Mouse (Mus musculus) ES-E14 (cell line): Measurements from ENCODE around the gene Cog4. TPM values are rescaled to one million over a fixed set of nuclear protein-coding genes. Genes with fewer than 3 reads are reported as not detected.
A peak's percentile ranks its signal among the peaks of the same experiment; 100 is the strongest.

Experiments used
- DNase-seq: peaks from one replicate; pipeline ENCODE4 v3.0.0-alpha.2; 2013; ENCODE audit warnings: low read depth, low spot score
- H3K27ac ChIP-seq: 2 replicates; pipeline ENCODE4 v1.5.1; 2012; ENCODE audit warnings: low read depth, mild to moderate bottlenecking, low read length, moderate library complexity, mixed read lengths; ENCODE audit not compliant: poor library complexity, insufficient read depth, severe bottlenecking
- H3K36me3 ChIP-seq: 2 replicates; pipeline ENCODE4 v1.6.1; 2012; ENCODE audit warnings: mild to moderate bottlenecking, low read length, moderate library complexity, mixed read lengths; ENCODE audit not compliant: control insufficient read depth, poor library complexity, insufficient read depth, severe bottlenecking
- H3K4me1 ChIP-seq, 2 experiments: fragments of 150-350 bp in 1 of 2; sonication (generic) in 1 of 2; 2 replicates each; pipeline ENCODE4 v1.6.1; 2012; ENCODE audit warnings: low read length in 2 of 2, mild to moderate bottlenecking in 1 of 2, mixed read lengths in 1 of 2; ENCODE audit not compliant: control insufficient read depth in 2 of 2, insufficient read depth in 2 of 2, poor library complexity in 1 of 2
- H3K4me3 ChIP-seq, 2 experiments: fragments of 150-350 bp in 1 of 2; sonication (generic) in 1 of 2; 2 replicates each; pipeline ENCODE4 v1.5.1; 2012; ENCODE audit warnings: low read length in 2 of 2, low read depth in 1 of 2, mild to moderate bottlenecking in 1 of 2, mixed read lengths in 1 of 2; ENCODE audit not compliant: insufficient read depth in 1 of 2, poor library complexity in 1 of 2, severe bottlenecking in 1 of 2
- H3K9ac ChIP-seq: 2 replicates; pipeline ENCODE4 v1.6.1; 2012; ENCODE audit warnings: low read depth, mild to moderate bottlenecking, low read length, mixed read lengths; ENCODE audit not compliant: poor library complexity, insufficient read depth, severe bottlenecking
- H3K9me3 ChIP-seq: fragments of 150-350 bp; sonication (generic); 2 replicates; pipeline ENCODE4 v1.6.1; 2012; ENCODE audit warnings: low read depth, mild to moderate bottlenecking, low read length; ENCODE audit not compliant: control insufficient read depth, insufficient read depth
- CHD2 ChIP-seq: IDR thresholded peaks from 2 replicates; pipeline ENCODE4 v1.6.1; 2014; ENCODE audit warnings: mild to moderate bottlenecking, low read depth, low read length, inconsistent platforms
- HCFC1 ChIP-seq: IDR thresholded peaks from 2 replicates; pipeline ENCODE4 v1.6.1; 2012; ENCODE audit warnings: low read length, inconsistent platforms, borderline replicate concordance; ENCODE audit not compliant: insufficient read depth
- MAFK ChIP-seq: IDR thresholded peaks from 2 replicates; pipeline ENCODE4 v1.6.1; 2014; ENCODE audit warnings: mild to moderate bottlenecking, low read depth, low read length, inconsistent platforms; ENCODE audit not compliant: insufficient read depth
- ZC3H11A ChIP-seq: IDR thresholded peaks from 2 replicates; pipeline ENCODE4 v1.6.1; 2012; ENCODE audit warnings: low read depth, mild to moderate bottlenecking, inconsistent platforms, low read length, borderline replicate concordance
- ZNF384 ChIP-seq: IDR thresholded peaks from 2 replicates; pipeline ENCODE4 v1.6.1; 2012; ENCODE audit warnings: low read depth, low read length, inconsistent platforms
- in situ Hi-C, 2 experiments: fragments of 600-800 bp; cut with MboI; formaldehyde crosslinking; loops; one replicate each; pipeline ENCODE4 v1.15.1; 2025; ENCODE audit warnings: low sequenced_read_pairs in 2 of 2, inconsistent platforms in 1 of 2; ENCODE audit not compliant: unreplicated experiment in 2 of 2
- total RNA-seq: library from RNA; depleted of rRNA; stranded (reverse); fragments of 300-350 nt; gene quantifications from 2 replicates; pipeline ENCODE4 v1.2.3, GENCODE M21; 2012

Cog4 gene
- total RNA-seq, 1 experiment: 64.7 TPM

- no peaks in the 10 kb centered on the region; the same call in 1 of the 2 replicates for H3K9me3 ChIP-seq
- in situ Hi-C loops: loop anchor here in 1 of 2 experiments (25.0 kb wide), 1 partner anchor 455 kb away; no protein-coding TSS in a partner anchor
- DNase-seq: no peak
- H3K27ac ChIP-seq: no peak overlapping the region
- H3K4me1 ChIP-seq: no peaks in the 10 kb centered on the region; a peak in 1 of 4 replicates
- no peak overlapping the region for H3K4me3 ChIP-seq
- TF ChIP-seq ZNF384: no peak
- TF ChIP-seq MAFK: 0 out of 2 replicates have a peak, but pooled peaks have one; percentile 58
- H3K9ac ChIP-seq: no peak overlapping the region
- H3K36me3 ChIP-seq: peaks cover 63% of the 10 kb centered on the region
Measured at GRCm38 (mm10) chr8:110831956-110832355, 14.4 kb upstream of the Cog4 start.

DNA sequence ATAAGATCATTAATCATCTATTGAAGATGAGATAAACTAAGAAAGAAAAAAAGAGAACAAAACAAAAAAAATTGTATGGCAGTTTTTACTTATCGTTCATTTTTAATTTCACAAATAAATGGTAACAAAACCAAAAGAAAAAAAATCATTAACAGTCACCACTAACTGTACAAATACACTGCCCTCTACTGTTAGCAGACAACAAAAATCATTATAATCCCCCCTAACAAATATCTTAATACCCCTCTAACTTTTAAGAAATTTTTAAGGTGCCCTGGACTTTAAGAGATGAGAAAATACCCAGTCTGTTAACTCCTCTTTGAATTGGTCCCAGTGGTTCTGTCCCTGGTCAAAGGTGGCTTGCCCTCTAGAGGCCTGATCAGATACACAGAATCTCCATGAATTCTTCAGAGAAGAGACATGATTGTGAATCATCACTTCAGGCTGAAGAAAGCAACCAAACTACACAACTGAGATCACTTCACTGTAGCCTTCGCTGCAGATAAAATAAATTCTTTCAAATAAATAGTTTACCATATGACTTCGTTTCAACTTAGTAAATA lies 4.3 kb upstream of the Cog4 start:
- Histone ChIP-seq H3K4me3 (no peak overlapping the region), H3K27ac (no peak overlapping the region), H3K9me3 (no peaks in the 10 kb centered on the region), H3K36me3 (peaks cover 61% of the 10 kb centered on the region), H3K9ac (no peak overlapping the region), H3K4me1 (no peaks in the 10 kb centered on the region; a peak in 1 of 4 replicates)
- TF ChIP-seq MAFK: no peak
- no peak for TF ChIP-seq ZC3H11A
- no peak for TF ChIP-seq CHD2
- TF ChIP-seq HCFC1: no peak
- TF ChIP-seq ZNF384: no peak
- in situ Hi-C loops: loop anchor here (10.0 to 25.0 kb wide), 2 partner anchors 203 to 445 kb away; no protein-coding TSS in a partner anchor
- no peak for DNase-seq

- Histone ChIP-seq H3K4me3 (no peak overlapping the region), H3K4me1 (no peaks in the 10 kb centered on the region; a peak in 1 of 4 replicates), H3K9ac (no peak overlapping the region), H3K9me3 (no peaks in the 10 kb centered on the region), H3K36me3 (peaks cover 52% of the 10 kb centered on the region), H3K27ac (no peak overlapping the region)
- in situ Hi-C loops: loop anchor here (10.0 to 25.0 kb wide), 2 partner anchors 202 to 444 kb away; no protein-coding TSS in a partner anchor
- TF ChIP-seq HCFC1 (no peak), CHD2 (no peak), ZC3H11A (no peak), ZNF384 (no peak), MAFK (no peak)
- no peak for DNase-seq
Measured at GRCm38 (mm10) chr8:110843207-110843606, 3.2 kb upstream of the Cog4 start.

DNA sequence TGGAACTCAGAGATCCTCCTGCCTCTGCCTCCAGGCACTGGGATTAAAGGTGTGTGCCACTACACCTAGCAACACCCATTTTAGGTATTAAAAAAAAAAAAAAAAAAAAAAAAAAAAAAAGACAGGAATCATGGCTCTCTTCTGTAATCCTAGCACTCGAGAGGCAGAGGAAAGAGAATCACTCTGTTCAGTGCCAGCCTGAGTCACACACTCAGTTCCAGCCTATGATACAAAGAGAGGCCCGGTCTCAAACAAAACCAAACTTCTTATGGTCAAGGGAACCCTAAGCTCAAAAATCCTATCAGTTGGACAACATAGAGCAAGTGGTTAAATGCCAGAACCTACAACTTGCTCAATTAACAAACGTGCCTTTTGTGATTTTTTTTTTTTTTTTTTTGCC lies 1.5 kb upstream of the Cog4 start:
- no peak overlapping the region for H3K27ac ChIP-seq
- DNase-seq: no peak

More for the DNA sequence above, 1.5 kb upstream of the Cog4 start:
- Histone ChIP-seq H3K4me1 (no peaks in the 10 kb centered on the region; a peak in 1 of 4 replicates), H3K4me3 (peak overlapping the region; percentile 93 to 97; a peak in 3 of 4 replicates), H3K36me3 (peaks cover 39% of the 10 kb centered on the region), H3K9me3 (no peaks in the 10 kb centered on the region), H3K9ac (peak overlapping the region; percentile 25; the same call in 1 of the 2 replicates)
- in situ Hi-C loops: loop anchor here (10.0 to 25.0 kb wide), 2 partner anchors 200 to 442 kb away; no protein-coding TSS in a partner anchor
- TF ChIP-seq CHD2 (no peak), ZNF384 (peak; percentile 79)
